Mouse (Mus musculus) liver, embryonic 14.5 days (tissue): Measurements from ENCODE around the gene Armh1.

Source experiments
- CTCF ChIP-seq: IDR thresholded peaks from 2 replicates; pipeline ENCODE4 v1.5.1; 2016; ENCODE audit warnings: antibody characterized with exemption, low read depth, control low read depth
- EP300 ChIP-seq: IDR thresholded peaks from 2 replicates; pipeline ENCODE4 v1.6.1; 2016; ENCODE audit warnings: antibody characterized with exemption, low read depth

GRCm38 (mm10) chr4:117234166-117234741 lies 17.7 kb downstream of the Armh1 start:
- TF ChIP-seq EP300: no peak
- no peak for TF ChIP-seq CTCF
